Mouse (Mus musculus): ENCODE measurements at regions not wholly inside any gene's neighbourhood (a gene's known extent, or its start where the extent isn't known, plus 50 kb on each side); places are given as distances from the start of the nearest gene placed in this dataset.

- no peak for DNase-seq (ENCODE audit: low read depth, low spot score)
Measured at GRCm38 (mm10) chr1:13834860-13835840, 2258.0 kb downstream of the 4930444P10Rik start.

- DNase-seq (ENCODE audit: low read depth, low spot score), result no peak
Measured at GRCm38 (mm10) chr1:13807786-13808185, 2285.3 kb downstream of the 4930444P10Rik start.

GRCm38 (mm10) chr1:13800460-13800859 lies 2292.7 kb downstream of the 4930444P10Rik start:
- no peak for DNase-seq (ENCODE audit: low read depth, low spot score)

- DNase-seq (ENCODE audit: low read depth, low spot score), result no peak
Measured at GRCm38 (mm10) chr1:13798848-13799247, 2294.3 kb downstream of the 4930444P10Rik start.

GRCm38 (mm10) chr1:13795196-13795595 lies 2297.9 kb downstream of the 4930444P10Rik start:
- no peak for DNase-seq (ENCODE audit: low read depth, low spot score)

GRCm38 (mm10) chr1:13789318-13790085 lies 2303.6 kb downstream of the 4930444P10Rik start:
- peak; percentile 52 for DNase-seq (ENCODE audit: low read depth, low spot score)

- DNase-seq (ENCODE audit: low read depth, low spot score), result no peak
Measured at GRCm38 (mm10) chr1:13787016-13787415, 2306.1 kb downstream of the 4930444P10Rik start.

- DNase-seq (ENCODE audit: low read depth, low spot score), result peak; percentile 22
Measured at GRCm38 (mm10) chr1:13784396-13784795, 2308.7 kb downstream of the 4930444P10Rik start.

- no peak for DNase-seq (ENCODE audit: low read depth, low spot score)
Measured at GRCm38 (mm10) chr1:13782633-13783032, 2310.5 kb downstream of the 4930444P10Rik start.

- DNase-seq (ENCODE audit: low read depth, low spot score), result no peak
Measured at GRCm38 (mm10) chr1:13772106-13772505, 2321.0 kb downstream of the 4930444P10Rik start.

GRCm38 (mm10) chr1:13771014-13771463 lies 2322.1 kb downstream of the 4930444P10Rik start:
- DNase-seq (ENCODE audit: low read depth, low spot score), result no peak

GRCm38 (mm10) chr1:13752479-13752878 lies 2338.6 kb downstream of the A830018L16Rik start:
- DNase-seq (ENCODE audit: low read depth, low spot score), result no peak

GRCm38 (mm10) chr1:13751381-13751780 lies 2337.5 kb downstream of the A830018L16Rik start:
- DNase-seq (ENCODE audit: low read depth, low spot score), result no peak

Measured in WW6 (cell line).